Mouse (Mus musculus) CH12F3 (cell line): Measurements from ENCODE around the gene Slc4a1ap.

ENCODE experiments used
- in situ Hi-C: fragments of 300-500 bp; cut with MboI; formaldehyde crosslinking; loops from 2 replicates; pipeline ENCODE4 v1.14.3; 2020; ENCODE audit warnings: low sequenced_read_pairs

The Slc4a1ap gene

GRCm38 (mm10) chr5:31601162-31601722, 74.4 kb downstream of the Slc4a1ap start:
- in situ Hi-C loops: no loop called here

GRCm38 (mm10) chr5:31602377-31602776, 75.6 kb downstream of the Slc4a1ap start:
- in situ Hi-C loops: no loop called here

- in situ Hi-C loops: no loop called here
Observed at GRCm38 (mm10) chr5:31603766-31604165, 77.0 kb downstream of the Slc4a1ap start.

- in situ Hi-C loops: no loop called here
Observed at GRCm38 (mm10) chr5:31606151-31606550, 79.4 kb downstream of the Slc4a1ap start.
